Mouse (Mus musculus) heart, adult 2 months (tissue): Measurements from ENCODE around the gene Sh3bgr.

ENCODE experiments used
- CTCF ChIP-seq: fragments of 200-600 bp; IDR thresholded peaks from 2 replicates; pipeline ENCODE4 v1.8.1; 2022; ENCODE audit warnings: antibody characterized with exemption, mild to moderate bottlenecking, moderate library complexity
- EP300 ChIP-seq: fragments of 200-500 bp; IDR thresholded peaks from 2 replicates; pipeline ENCODE4 v1.6.1; 2011; ENCODE audit warnings: low read depth, low read length, control low read depth; ENCODE audit not compliant: insufficient read depth
- POLR2A ChIP-seq: fragments of 200-500 bp; IDR thresholded peaks from 2 replicates; pipeline ENCODE4 v1.6.1; 2011; ENCODE audit warnings: mild to moderate bottlenecking, low read depth, low read length, control low read depth; ENCODE audit not compliant: insufficient read depth

GRCm38 (mm10) chr16:96271736-96272135 lies 71.5 kb downstream of the Sh3bgr start:
- TF ChIP-seq POLR2A (no peak), CTCF (no peak), EP300 (no peak)
